Mouse (Mus musculus): ENCODE data around the gene Glmp.
"Not testable (repeated sequence)": the region's sequence is repeated elsewhere in the genome, so short reads cannot be mapped to it uniquely, and the experiment has no call there.

Glmp gene

DNA sequence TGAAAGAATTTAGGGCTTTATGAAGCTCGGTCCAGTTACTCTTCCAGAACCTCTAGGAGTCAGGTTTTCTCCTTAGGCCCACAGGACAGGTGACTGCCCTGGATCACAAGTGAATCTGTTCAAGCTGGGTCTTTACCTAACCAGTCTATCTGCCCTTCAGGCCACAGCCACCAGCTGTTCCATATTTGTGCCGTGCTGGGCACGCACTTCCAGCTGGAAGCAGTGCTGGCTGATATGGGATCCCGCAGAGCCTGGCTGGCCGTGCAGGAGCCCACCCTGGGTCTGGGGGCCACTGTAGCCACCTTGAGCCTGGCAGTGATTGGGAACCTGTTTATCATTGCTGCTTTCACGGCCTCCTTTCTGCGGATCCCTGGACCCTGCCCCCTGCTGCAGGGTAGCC is 51.8 kb downstream of the Glmp start:
- DNase-seq (ENCODE audit: low read depth, low spot score), result not testable (repeated sequence)

DNA sequence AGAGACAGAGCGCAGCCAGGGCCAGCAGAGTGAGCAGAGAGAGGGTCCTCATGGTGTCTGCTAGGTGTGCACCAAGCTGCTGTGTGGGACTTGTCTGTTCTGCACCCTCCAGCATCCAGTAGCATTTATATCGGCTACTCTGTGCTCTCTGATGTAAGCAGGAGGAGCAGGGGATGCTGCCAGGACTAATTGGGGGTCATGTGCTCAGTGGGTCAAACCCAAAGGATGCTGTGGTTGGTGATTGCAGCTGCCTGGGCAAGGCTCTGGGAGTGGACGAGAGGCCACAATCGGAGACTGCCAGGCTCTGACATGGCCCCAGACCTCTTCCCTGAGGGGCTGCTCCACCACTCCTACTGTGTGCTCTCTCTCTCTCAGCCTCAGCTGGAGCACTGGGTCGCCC is 53.8 kb downstream of the Glmp start, which contains the start of gene Bglap2:
Bglap2 (minus strand) TSS at position 101 of the 400 bp plus-strand sequence.
- not testable (repeated sequence) for DNase-seq (ENCODE audit: low read depth, low spot score)
